Mouse (Mus musculus) cerebellum, adult 9-10 months (tissue): ENCODE measurements around the gene Notch2.
"Not testable (repeated sequence)": the region's sequence is repeated elsewhere in the genome, so short reads cannot be mapped to it uniquely, and the experiment has no call there.

ENCODE experiments used
- DNase-seq: peaks from one replicate; pipeline ENCODE4 v3.0.0; 2022

The Notch2 gene

GRCm38 (mm10) chr3:98032944-98033343, 19.6 kb downstream of the Notch2 start:
- no peak for DNase-seq

DNA sequence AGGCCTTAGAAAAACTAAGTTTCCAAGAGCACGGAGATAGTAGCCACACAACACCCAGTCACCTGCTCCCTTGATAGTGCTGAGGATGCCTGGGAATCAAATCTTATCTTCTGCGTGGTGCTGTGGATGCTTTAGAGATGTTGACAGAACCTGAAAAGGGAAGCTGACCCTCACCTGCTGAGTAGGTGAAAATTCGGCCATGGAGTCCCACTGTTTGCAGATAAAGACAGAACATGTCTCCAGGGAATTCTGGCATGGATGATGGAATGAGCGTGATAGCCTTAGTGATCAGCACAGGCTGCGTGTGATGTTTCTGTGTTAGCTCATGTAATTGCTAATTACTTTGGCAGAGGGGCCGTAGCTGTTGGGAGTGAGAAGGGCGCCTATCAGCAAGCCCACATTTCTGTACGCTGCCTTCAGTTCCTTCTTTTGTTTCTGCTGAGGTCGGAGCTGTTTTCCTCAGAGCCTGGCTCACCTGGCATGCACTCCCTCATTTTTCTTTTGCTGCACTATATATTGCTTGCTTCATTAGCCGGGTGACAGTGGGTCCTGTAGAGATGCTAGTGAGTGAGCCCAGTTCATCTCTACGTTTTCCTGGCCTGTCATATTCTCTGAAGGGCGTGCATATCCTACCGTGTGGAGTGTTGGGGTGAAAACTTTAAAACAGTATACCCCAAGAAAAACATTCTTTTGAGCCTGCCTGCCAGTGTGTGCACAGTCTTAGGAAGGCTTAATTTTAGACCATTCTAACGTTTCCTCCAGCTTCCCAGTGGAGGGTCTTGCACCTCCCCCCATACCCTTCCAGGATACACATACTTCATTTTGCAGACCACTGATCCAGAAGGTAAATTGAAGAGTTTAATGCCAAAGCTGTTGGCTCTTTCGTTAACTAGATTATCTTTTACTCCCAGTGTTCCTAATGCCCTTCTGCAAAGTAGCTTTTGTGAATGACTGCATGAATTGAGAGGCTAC, 21.6 kb downstream of the Notch2 start:
- DNase-seq, result no peak

- no peak for DNase-seq
Observed at GRCm38 (mm10) chr3:98036161-98036560, 22.8 kb downstream of the Notch2 start.

DNA sequence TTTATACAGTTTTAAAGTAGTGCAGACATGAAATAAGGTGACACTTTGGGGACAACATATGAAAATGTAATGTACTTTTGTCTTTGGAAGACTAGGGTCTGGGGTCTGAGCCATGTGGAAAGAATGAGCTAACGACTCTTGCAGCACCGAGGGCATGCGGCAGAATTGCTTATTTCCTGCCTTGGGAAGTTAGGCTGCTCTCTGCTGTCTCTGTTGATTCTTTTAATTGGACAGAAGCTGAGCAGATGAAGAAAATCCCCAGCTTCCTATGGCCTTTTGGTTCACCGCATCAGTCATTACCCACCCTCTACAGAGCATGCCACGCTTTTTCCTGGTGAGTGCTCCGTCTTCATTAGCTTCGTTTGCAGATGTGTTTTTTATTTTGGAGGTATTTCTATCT, 23.8 kb downstream of the Notch2 start:
- DNase-seq, result no peak

- DNase-seq, result no peak
Observed at GRCm38 (mm10) chr3:98038658-98039057, 25.3 kb downstream of the Notch2 start.

DNA sequence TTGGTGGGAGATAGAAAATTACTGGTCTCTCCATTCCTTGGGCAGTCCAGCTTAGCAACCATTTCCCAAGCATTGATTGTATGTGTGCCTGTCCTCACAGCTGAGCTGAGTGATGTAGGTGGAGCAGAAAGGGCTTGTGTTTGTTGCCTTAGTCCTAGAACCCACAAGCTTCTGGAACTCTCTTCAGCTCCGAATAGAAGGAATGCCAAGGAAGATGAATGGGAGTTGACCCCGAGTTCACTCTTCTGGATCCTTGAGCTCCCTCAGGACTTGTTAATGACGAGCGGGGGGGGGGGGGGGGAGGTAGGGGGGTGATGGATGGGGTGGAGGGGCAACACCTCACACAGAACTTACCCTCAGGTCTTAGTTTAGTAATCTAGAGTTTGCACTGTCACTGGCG, 25.9 kb downstream of the Notch2 start:
- DNase-seq, result no peak

DNA sequence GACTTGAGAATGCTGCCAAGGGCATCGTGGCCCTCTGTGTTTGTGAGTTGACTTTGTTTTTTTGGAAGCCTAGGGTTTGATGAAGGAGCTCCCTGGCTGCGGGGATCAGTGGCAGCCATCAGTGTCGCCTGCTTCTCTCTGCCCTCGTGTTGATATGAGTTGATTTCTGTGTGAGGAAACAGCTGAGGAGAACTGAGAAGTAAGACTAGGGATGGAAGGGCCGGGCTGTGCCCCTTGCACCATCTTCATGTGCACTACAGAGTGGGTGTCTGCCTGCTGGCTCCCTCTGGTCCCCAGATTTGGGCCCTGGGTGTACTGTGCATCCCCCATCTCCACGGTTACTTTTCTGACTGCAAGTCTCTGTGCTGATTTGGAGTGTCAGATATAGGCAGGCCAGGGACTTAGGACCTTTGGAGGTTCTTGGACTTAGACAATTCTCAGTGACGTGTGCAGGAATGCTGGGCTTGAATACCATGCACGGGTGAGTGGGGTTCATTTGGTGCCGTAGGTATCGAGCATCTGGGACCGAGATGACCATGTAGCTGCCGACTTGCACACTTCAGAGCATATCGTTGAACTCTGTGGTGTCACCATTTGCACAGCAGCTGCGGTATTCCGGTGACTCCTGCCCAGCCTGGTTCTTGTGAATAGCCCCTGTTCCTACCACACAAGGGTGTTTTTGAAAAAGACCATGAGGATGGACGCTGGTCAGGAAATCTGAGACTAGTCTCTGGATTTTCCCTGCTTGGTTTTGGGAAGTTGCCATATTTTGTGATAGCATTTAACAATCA, 26.5 kb downstream of the Notch2 start:
- DNase-seq, result no peak

GRCm38 (mm10) chr3:98040836-98041235, 27.5 kb downstream of the Notch2 start:
- no peak for DNase-seq

GRCm38 (mm10) chr3:98042301-98042700, 29.0 kb downstream of the Notch2 start:
- no peak for DNase-seq

GRCm38 (mm10) chr3:98042955-98043456, 29.7 kb downstream of the Notch2 start:
- DNase-seq, result peak; percentile 21

GRCm38 (mm10) chr3:98043669-98044068, 30.3 kb downstream of the Notch2 start:
- DNase-seq, result no peak

DNA sequence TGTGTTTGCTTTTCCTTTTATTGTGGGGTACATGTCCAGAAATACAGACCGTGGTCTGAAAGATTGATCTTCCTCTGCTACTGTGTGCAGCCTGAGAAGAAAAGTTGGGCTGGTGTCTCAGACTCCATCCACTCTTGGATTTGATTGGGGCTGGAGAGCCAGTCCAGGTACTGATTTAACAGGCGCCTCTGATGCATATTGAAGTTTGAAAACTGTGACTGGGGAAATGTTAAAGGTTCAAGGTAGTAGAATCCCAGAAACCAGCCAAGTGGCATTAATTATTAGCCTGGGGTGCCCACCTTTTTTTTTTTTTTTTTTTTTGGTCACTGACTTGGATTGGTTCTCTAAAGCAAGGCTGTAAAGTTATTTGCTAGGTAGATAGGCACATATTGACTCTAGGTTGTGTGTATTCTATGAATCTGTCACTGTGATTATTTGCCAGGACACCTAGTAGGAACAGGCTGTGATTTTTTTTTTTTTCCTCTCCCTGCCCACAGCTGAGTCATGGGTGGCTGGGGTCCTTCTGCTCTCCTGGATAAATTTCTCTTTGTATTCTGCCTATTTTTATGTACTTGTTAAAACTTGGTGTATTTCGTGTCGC, 31.5 kb downstream of the Notch2 start:
- no peak for DNase-seq

- DNase-seq, result no peak
Observed at GRCm38 (mm10) chr3:98045465-98046148, 32.3 kb downstream of the Notch2 start.

DNA sequence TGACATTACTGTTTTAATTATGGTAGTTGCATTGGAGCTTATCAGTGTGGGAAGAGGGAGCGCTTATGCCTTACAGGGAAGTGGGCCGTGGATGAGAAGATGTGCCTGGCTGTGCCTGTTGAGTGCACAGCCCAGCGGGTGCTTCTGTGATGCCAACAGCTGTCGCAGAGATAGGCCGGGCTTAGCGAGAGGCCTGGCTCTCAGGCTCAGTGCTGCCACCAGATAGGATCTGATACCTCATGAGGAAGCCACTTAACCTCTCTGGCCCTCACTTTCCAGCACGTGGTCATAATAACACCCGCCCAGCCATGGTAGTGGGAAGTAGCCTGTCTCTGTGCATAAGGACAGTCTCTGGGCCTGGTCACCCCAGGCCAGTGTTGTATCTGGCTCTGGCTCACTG, 33.0 kb downstream of the Notch2 start:
- no peak for DNase-seq

- DNase-seq, result no peak
Observed at GRCm38 (mm10) chr3:98049671-98050070, 36.3 kb downstream of the Notch2 start.

- DNase-seq, result not testable (repeated sequence)
Observed at GRCm38 (mm10) chr3:98050086-98050485, 36.8 kb downstream of the Notch2 start.

GRCm38 (mm10) chr3:98050492-98051406, 37.4 kb downstream of the Notch2 start:
- no peak for DNase-seq

- DNase-seq, result no peak
Observed at GRCm38 (mm10) chr3:98051407-98051968, 38.2 kb downstream of the Notch2 start.

DNA sequence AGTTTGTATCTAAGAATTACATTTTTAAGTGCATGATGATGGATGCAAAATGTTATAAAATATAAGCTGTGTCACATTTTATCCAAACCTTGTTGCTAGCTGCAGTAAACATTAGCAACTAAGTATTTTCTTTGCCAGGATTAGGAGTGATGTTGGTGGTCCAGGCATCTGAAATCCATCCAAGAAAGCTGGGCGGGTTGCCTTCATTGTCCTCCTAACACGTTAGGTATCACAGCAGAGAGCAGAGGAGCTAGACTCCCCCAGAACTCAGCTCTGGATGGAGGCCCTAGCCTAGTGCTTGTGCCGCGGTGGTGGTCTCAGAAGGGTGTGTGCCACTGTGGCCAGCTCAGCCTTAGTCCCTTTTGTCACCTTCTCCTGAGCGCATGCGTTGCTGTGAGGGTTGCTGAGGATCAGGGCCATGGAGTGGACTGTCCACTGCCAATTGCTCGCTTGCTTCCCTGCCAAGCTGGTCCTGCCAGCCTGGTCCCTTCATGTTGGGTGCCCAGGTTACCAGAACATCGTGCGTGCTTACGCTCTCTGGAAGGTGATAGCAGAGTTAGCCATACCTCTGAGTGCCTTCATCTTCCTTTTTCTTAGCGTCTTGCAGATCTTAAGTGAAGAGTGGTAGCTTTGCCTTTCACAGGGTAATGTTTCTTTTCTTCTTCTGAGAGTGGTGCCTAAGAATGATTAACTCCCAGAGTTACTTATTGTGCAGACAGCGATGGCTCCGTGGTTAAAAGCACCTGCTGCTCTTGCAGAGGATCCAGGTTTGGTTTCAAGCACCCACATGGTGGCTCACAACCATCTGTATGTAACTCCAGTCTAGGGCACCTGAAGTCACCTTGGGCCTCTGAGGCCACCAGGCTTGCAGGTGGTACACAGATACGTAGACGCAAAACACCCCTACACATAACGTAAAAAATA, 39.4 kb downstream of the Notch2 start:
- DNase-seq, result no peak

GRCm38 (mm10) chr3:98053817-98054216, 40.5 kb downstream of the Notch2 start:
- DNase-seq, result no peak
